Mouse (Mus musculus): ENCODE measurements around the gene Fchsd2. TPM values are rescaled to one million over a fixed set of nuclear protein-coding genes. Genes with fewer than 3 reads are reported as not detected.

Gene Fchsd2
- polyA plus RNA-seq, 1 experiment from 2014 or later: 28.5 TPM

DNA sequence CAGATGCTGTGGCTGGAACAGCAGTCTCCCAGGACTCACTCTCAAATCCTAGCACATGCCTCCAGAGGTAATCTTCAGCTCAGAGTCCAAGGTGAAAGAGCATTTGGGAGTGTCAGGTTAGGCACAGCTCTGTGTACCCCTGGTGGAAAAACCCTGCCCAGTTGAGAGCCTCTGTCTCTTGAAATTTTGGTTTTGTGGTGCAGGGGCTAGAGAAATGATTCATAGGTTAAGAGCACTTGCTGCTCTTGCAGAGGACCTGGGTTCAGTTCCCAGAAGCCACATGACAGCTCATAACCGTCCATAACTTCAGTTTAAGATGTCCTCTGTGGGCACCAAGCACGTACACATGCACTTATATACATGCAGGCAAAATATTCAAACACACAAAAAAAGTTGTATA is 195.2 kb downstream of the Fchsd2 start:
- H3K27me3 ChIP-seq (ENCODE audit: control insufficient read depth, insufficient read depth, low read length): no peaks in the 10 kb centered on the region
- DNase-seq (ENCODE audit: low spot score) (no peak), ATAC-seq (ENCODE audit: insufficient read depth, low FRiP score, low TSS enrichment) (no peak)
- no peak overlapping the region for H3K4me2 ChIP-seq (ENCODE audit: low read depth)
- no peak overlapping the region for H3K4me3 ChIP-seq (ENCODE audit: low read depth, low read length)
- no peaks in the 10 kb centered on the region for H3K4me1 ChIP-seq (ENCODE audit: control insufficient read depth, insufficient read depth, low read length)
- no peaks in the 10 kb centered on the region for H3K9me3 ChIP-seq (ENCODE audit: control insufficient read depth, low read length)
- WGBS: 78% methylated on average over 2 of the region's 2 CpGs
- H3K36me3 ChIP-seq (ENCODE audit: control insufficient read depth, insufficient read depth, low read length): peaks cover 3% of the 10 kb centered on the region; the same call in 1 of the 2 replicates
- no peak overlapping the region for H3K27ac ChIP-seq (ENCODE audit: low read depth, low read length)
- H3K9ac ChIP-seq (ENCODE audit: low read length): no peak overlapping the region

DNA sequence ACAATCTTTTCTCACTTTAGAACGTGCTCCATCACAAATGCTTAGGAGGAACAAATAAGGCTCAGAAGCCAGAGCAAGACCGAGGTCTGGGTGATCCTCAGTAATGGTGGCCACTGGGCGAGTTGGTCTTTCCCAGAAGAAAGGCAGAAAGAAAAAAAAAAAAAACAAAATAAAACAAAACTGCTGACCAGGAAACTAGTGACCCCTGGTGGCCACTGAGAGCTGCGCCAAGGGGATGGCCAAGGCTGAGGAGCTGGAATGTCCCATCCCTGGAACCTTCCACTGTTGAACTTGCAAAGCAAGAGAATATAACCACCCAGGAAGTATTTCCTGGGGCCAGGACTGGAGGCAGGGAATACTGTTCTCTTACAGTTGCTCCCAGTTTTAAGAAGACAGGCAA is 195.8 kb downstream of the Fchsd2 start:
- no peak for ATAC-seq (ENCODE audit: insufficient read depth, low FRiP score, low TSS enrichment)

DNA sequence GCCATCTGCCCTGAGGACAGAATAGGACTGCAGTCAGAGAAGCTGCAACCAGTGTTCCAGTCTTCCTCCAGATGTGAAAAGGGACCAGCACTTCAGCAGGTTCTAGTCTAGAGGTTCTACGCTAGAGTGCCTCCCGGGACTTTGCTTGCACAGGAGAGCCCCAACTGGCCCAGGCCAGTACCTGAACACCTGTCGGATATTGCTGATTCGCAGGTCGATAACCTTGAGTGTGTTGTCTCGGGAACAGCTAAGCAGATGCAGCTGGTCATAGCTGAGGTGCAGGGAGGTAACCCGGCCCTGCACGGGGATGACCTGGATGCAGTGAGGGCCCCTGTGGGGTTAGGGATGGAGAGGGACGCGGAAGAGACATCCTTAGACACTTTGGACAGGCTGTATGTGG is 197.7 kb downstream of the Fchsd2 start:
- H3K4me3 ChIP-seq (ENCODE audit: low read depth, low read length): no peak overlapping the region
- no peak overlapping the region for H3K4me2 ChIP-seq (ENCODE audit: low read depth)
- H3K27ac ChIP-seq (ENCODE audit: low read depth, low read length): no peak overlapping the region
- DNase-seq (ENCODE audit: low spot score): no peak
- no peaks in the 10 kb centered on the region for H3K27me3 ChIP-seq (ENCODE audit: control insufficient read depth, insufficient read depth, low read length)
- ATAC-seq (ENCODE audit: insufficient read depth, low FRiP score, low TSS enrichment): no peak
- no peaks in the 10 kb centered on the region for H3K9me3 ChIP-seq (ENCODE audit: control insufficient read depth, low read length)
- no peak overlapping the region for H3K9ac ChIP-seq (ENCODE audit: low read length)
- H3K4me1 ChIP-seq (ENCODE audit: control insufficient read depth, insufficient read depth, low read length): 0 out of 2 replicates have a peak, but pooled peaks cover 3% of the 10 kb centered on the region
- no peaks in the 10 kb centered on the region for H3K36me3 ChIP-seq (ENCODE audit: control insufficient read depth, insufficient read depth, low read length)
- WGBS: 91% methylated on average over 10 of the region's 10 CpGs

More for the DNA sequence above, 195.8 kb downstream of the Fchsd2 start:
- Histone ChIP-seq H3K36me3 (ENCODE audit: control insufficient read depth, insufficient read depth, low read length) (no peaks in the 10 kb centered on the region; the same call in 1 of the 2 replicates), H3K4me3 (ENCODE audit: low read depth, low read length) (no peak overlapping the region), H3K4me1 (ENCODE audit: control insufficient read depth, insufficient read depth, low read length) (0 out of 2 replicates have a peak, but pooled peaks cover 3% of the 10 kb centered on the region), H3K27me3 (ENCODE audit: control insufficient read depth, insufficient read depth, low read length) (no peaks in the 10 kb centered on the region), H3K9me3 (ENCODE audit: control insufficient read depth, low read length) (no peaks in the 10 kb centered on the region), H3K4me2 (ENCODE audit: low read depth) (no peak overlapping the region), H3K27ac (ENCODE audit: low read depth, low read length) (no peak overlapping the region), H3K9ac (ENCODE audit: low read length) (no peak overlapping the region)
- WGBS: 36% methylated on average over 4 of the region's 4 CpGs
- peak; percentile 52 for DNase-seq (ENCODE audit: low spot score)

DNA sequence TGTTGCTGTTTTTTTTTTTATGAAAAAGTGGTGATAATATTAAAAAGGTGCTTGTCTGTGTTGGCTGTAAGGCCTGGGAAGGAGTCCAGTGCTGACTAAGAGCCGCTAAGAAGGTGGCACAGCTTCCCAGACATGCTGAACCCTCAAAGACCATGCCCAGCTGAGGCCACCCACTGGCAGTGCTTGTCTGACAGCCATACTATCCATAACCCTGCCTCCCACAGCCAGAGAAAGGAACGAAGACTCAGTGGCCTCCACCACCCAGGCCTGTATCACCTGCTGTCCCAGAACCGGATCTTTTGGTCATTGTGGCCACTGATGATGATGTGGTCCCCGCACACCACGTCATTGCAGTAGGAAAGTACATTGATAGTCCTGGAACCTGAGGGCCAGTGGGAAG is 198.5 kb downstream of the Fchsd2 start:
- H3K27me3 ChIP-seq (ENCODE audit: control insufficient read depth, insufficient read depth, low read length): no peaks in the 10 kb centered on the region
- no peak for ATAC-seq (ENCODE audit: insufficient read depth, low FRiP score, low TSS enrichment)
- no peak overlapping the region for H3K4me3 ChIP-seq (ENCODE audit: low read depth, low read length)
- no peaks in the 10 kb centered on the region for H3K9me3 ChIP-seq (ENCODE audit: control insufficient read depth, low read length)
- 87% methylated on average over 5 of the region's 5 CpGs for WGBS
- H3K9ac ChIP-seq (ENCODE audit: low read length): no peak overlapping the region
- H3K27ac ChIP-seq (ENCODE audit: low read depth, low read length): no peak overlapping the region
- no peak overlapping the region for H3K4me2 ChIP-seq (ENCODE audit: low read depth)
- H3K36me3 ChIP-seq (ENCODE audit: control insufficient read depth, insufficient read depth, low read length): no peaks in the 10 kb centered on the region
- H3K4me1 ChIP-seq (ENCODE audit: control insufficient read depth, insufficient read depth, low read length): 0 out of 2 replicates have a peak, but pooled peaks cover 3% of the 10 kb centered on the region
- DNase-seq (ENCODE audit: low spot score): no peak

DNA sequence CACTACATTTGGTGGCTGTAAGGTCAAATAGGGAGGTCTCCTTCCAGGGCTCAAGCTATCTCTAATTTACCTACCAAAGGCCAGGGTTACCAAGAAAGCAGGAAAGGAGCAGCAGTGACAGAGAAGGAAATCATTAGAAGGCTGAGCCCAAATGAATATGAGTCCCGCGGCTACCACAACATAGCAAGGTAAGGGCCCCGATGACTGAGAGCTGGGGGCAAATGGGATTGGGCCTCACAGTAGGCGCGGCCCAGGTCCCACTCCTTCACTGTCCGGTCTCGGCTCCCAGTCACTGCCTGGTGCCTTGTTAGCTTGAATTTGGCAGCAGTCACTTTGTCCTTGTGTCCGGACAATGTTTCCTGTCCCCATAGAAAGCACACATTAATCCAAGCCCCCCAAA is 199.0 kb downstream of the Fchsd2 start:
- Histone ChIP-seq H3K4me3 (ENCODE audit: low read depth, low read length) (no peak overlapping the region), H3K4me2 (ENCODE audit: low read depth) (no peak overlapping the region), H3K9me3 (ENCODE audit: control insufficient read depth, low read length) (no peaks in the 10 kb centered on the region), H3K4me1 (ENCODE audit: control insufficient read depth, insufficient read depth, low read length) (0 out of 2 replicates have a peak, but pooled peaks cover 3% of the 10 kb centered on the region), H3K27me3 (ENCODE audit: control insufficient read depth, insufficient read depth, low read length) (no peaks in the 10 kb centered on the region), H3K36me3 (ENCODE audit: control insufficient read depth, insufficient read depth, low read length) (no peaks in the 10 kb centered on the region), H3K27ac (ENCODE audit: low read depth, low read length) (no peak overlapping the region), H3K9ac (ENCODE audit: low read length) (no peak overlapping the region)
- DNase-seq (ENCODE audit: low spot score): no peak
- WGBS: 94% methylated on average over 8 of the region's 8 CpGs
- no peak for ATAC-seq (ENCODE audit: insufficient read depth, low FRiP score, low TSS enrichment)

DNA sequence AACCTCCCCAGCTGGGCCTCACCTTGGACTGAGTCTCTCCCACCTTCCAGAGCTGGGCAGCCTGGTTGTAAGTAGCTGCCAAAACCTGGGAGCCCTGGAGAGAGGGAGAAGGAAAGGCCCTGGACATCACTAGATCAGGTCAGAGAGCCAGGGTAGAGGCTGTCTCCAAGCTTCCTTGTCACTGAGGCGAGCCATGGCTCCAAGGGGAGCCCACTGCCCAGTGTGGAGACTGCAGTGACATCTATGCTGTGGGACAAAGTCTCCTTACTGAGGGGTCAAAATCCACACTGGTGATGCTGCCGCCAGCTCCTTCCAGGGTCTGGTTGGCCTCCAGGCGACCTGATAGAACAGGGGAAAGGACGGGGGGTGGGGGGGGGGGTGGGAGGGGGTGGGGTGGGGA is 199.4 kb downstream of the Fchsd2 start:
- H3K27me3 ChIP-seq (ENCODE audit: control insufficient read depth, insufficient read depth, low read length): 0 out of 2 replicates have a peak, but pooled peaks cover 4% of the 10 kb centered on the region
- no peaks in the 10 kb centered on the region for H3K36me3 ChIP-seq (ENCODE audit: control insufficient read depth, insufficient read depth, low read length)
- ATAC-seq (ENCODE audit: insufficient read depth, low FRiP score, low TSS enrichment): no peak
- H3K9ac ChIP-seq (ENCODE audit: low read length): no peak overlapping the region
- DNase-seq (ENCODE audit: low spot score): no peak
- peaks cover 6% of the 10 kb centered on the region; the same call in 1 of the 2 replicates for H3K4me1 ChIP-seq (ENCODE audit: control insufficient read depth, insufficient read depth, low read length)
- no peak overlapping the region for H3K27ac ChIP-seq (ENCODE audit: low read depth, low read length)
- no peak overlapping the region for H3K4me3 ChIP-seq (ENCODE audit: low read depth, low read length)
- H3K4me2 ChIP-seq (ENCODE audit: low read depth): no peak overlapping the region
- WGBS: 77% methylated on average over 4 of the region's 4 CpGs
- no peaks in the 10 kb centered on the region for H3K9me3 ChIP-seq (ENCODE audit: control insufficient read depth, low read length)

DNA sequence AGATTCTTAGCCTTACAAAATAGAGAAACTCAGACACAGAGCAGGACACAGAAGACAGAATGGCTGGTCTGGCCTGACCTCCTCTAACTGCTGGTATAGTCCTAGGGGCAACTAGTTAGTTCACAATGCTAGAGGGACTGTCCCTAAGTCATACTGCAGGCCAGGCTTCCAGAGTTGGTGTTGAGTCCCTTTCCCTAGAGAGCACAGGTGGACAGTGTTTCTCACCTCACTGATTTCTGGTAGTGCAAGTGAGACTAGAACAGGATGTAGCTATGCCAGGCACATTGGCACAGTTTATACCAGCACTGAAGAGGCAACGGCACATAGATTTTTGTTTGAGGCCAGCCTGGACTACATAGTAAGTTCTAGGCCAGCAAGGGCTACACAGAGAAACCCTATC is 200.0 kb downstream of the Fchsd2 start:
- 96% methylated on average over 1 of the region's 1 CpGs for WGBS
- ATAC-seq (ENCODE audit: insufficient read depth, low FRiP score, low TSS enrichment) (no peak), DNase-seq (ENCODE audit: low spot score) (no peak)
- no peak overlapping the region for H3K4me2 ChIP-seq (ENCODE audit: low read depth)
- H3K4me3 ChIP-seq (ENCODE audit: low read depth, low read length): no peak overlapping the region
- peaks cover 6% of the 10 kb centered on the region; the same call in 1 of the 2 replicates for H3K27me3 ChIP-seq (ENCODE audit: control insufficient read depth, insufficient read depth, low read length)
- H3K4me1 ChIP-seq (ENCODE audit: control insufficient read depth, insufficient read depth, low read length): peaks cover 6% of the 10 kb centered on the region; the same call in 1 of the 2 replicates
- H3K27ac ChIP-seq (ENCODE audit: low read depth, low read length): no peak overlapping the region
- H3K36me3 ChIP-seq (ENCODE audit: control insufficient read depth, insufficient read depth, low read length): no peaks in the 10 kb centered on the region
- H3K9me3 ChIP-seq (ENCODE audit: control insufficient read depth, low read length): no peaks in the 10 kb centered on the region
- no peak overlapping the region for H3K9ac ChIP-seq (ENCODE audit: low read length)

DNA sequence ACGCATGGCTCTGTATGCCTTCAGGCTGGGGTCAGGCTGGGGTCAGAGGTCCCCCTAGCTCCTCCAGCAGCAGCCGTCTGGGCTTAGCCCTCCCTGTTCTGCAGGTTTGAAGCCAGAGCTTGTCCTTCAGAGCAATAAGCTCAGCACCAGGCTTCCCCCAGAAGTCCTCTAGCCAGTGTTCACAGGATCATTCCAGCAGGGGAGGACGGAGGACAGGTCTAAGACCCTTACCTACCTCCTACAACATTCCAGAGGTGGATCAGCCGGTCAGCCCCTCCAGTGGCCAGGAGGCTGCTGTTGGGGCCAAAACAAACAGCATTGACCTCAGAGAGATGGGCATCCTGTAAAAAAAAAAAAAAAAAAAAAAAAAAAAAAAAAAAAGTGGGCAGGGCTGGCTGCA is 200.5 kb downstream of the Fchsd2 start:
- 64% methylated on average over 4 of the region's 4 CpGs for WGBS
- Histone ChIP-seq H3K9ac (ENCODE audit: low read length) (no peak overlapping the region), H3K36me3 (ENCODE audit: control insufficient read depth, insufficient read depth, low read length) (no peaks in the 10 kb centered on the region), H3K9me3 (ENCODE audit: control insufficient read depth, low read length) (no peaks in the 10 kb centered on the region), H3K27ac (ENCODE audit: low read depth, low read length) (no peak overlapping the region), H3K27me3 (ENCODE audit: control insufficient read depth, insufficient read depth, low read length) (peaks cover 8% of the 10 kb centered on the region; the same call in 1 of the 2 replicates), H3K4me2 (ENCODE audit: low read depth) (no peak overlapping the region), H3K4me3 (ENCODE audit: low read depth, low read length) (no peak overlapping the region), H3K4me1 (ENCODE audit: control insufficient read depth, insufficient read depth, low read length) (peaks cover 6% of the 10 kb centered on the region; the same call in 1 of the 2 replicates)
- no peak for ATAC-seq (ENCODE audit: insufficient read depth, low FRiP score, low TSS enrichment)
- no peak for DNase-seq (ENCODE audit: low spot score)

DNA sequence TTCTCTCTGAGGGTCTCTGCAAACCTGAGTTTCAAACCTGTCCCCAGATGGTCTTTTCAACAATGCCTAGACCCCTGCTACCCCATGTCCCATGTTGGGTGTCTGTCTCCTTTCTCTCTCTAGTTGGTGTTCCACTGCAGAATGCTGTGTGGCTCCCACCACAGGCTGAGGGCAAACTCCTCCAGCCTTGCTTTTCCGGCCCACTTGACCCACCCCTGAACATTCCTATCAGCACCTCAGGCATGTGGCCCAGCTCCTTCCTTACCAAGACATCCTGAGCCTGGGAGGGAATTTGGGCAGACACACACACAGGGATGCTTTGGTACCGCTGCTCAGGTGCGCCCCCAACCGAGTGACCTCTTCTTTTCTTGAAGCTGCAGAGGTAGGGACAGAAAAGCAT is 200.9 kb downstream of the Fchsd2 start:
- ATAC-seq (ENCODE audit: insufficient read depth, low FRiP score, low TSS enrichment): no peak
- WGBS: 49% methylated on average over 4 of the region's 4 CpGs
- no peak for DNase-seq (ENCODE audit: low spot score)
- no peak overlapping the region for H3K9ac ChIP-seq (ENCODE audit: low read length)
- no peaks in the 10 kb centered on the region for H3K36me3 ChIP-seq (ENCODE audit: control insufficient read depth, insufficient read depth, low read length)
- H3K27me3 ChIP-seq (ENCODE audit: control insufficient read depth, insufficient read depth, low read length): peaks cover 8% of the 10 kb centered on the region; the same call in 1 of the 2 replicates
- no peak overlapping the region for H3K27ac ChIP-seq (ENCODE audit: low read depth, low read length)
- no peak overlapping the region for H3K4me2 ChIP-seq (ENCODE audit: low read depth)
- peaks cover 6% of the 10 kb centered on the region; the same call in 1 of the 2 replicates for H3K4me1 ChIP-seq (ENCODE audit: control insufficient read depth, insufficient read depth, low read length)
- no peak overlapping the region for H3K4me3 ChIP-seq (ENCODE audit: low read depth, low read length)
- no peaks in the 10 kb centered on the region for H3K9me3 ChIP-seq (ENCODE audit: control insufficient read depth, low read length)
